Mouse (Mus musculus): ENCODE data around the gene Spta1. TPM values are rescaled to one million over a fixed set of nuclear protein-coding genes. Genes with fewer than 3 reads are reported as not detected.

Gene Spta1
- total and polyA plus RNA-seq, 3 experiments = 39.1 to 98.0 (median 46.1) TPM

GRCm38 (mm10) chr1:174244621-174245020 lies 72.0 kb downstream of the Spta1 start:
- Histone ChIP-seq H3K4me3 (ENCODE audit: control insufficient read depth in 1 of 2, insufficient read depth in 1 of 2, low read depth in 2 of 2, low read length in 2 of 2) (no peak overlapping the region), H3K4me1 (ENCODE audit: control insufficient read depth in 1 of 2, insufficient read depth in 2 of 2, low read length in 2 of 2) (no peaks in the 10 kb centered on the region), H3K79me2 (ENCODE audit: control insufficient read depth, insufficient read depth, low read length, poor library complexity) (no peaks in the 10 kb centered on the region), H3K36me3 (ENCODE audit: control insufficient read depth in 1 of 2, insufficient read depth in 2 of 2, low read length in 2 of 2) (peaks cover 0 to 50% of the 10 kb centered on the region in 2 experiments; a peak in 2 of 4 replicates), H3K27ac (ENCODE audit: control insufficient read depth, low read depth, low read length) (no peak overlapping the region), H3K27me3 (ENCODE audit: control insufficient read depth in 1 of 2, insufficient read depth in 2 of 2, low read length in 2 of 2) (no peaks in the 10 kb centered on the region), H3K9me3 (replicated peaks; ENCODE audit: insufficient read depth, low read length) (no peaks in the 10 kb centered on the region), H3K9ac (ENCODE audit: control insufficient read depth, low read depth, low read length, poor library complexity, severe bottlenecking) (no peak overlapping the region)
- TF ChIP-seq GABPA (IDR thresholded peaks at IDR 0.05; ENCODE audit: low read depth, low read length) (no peak), ELF1 (IDR thresholded peaks at IDR 0.05; ENCODE audit: low read depth, low read length) (no peak), MXI1 (IDR thresholded peaks at IDR 0.05; ENCODE audit: low read depth, low read length) (no peak), POLR2A (IDR thresholded peaks at IDR 0.05; ENCODE audit: control insufficient read depth in 1 of 2, insufficient read depth in 1 of 2, low read depth in 1 of 2, low read length in 2 of 2, poor library complexity in 1 of 2) (no peak), TCF12 (IDR thresholded peaks at IDR 0.05; ENCODE audit: low read depth, low read length) (no peak), ZNF384 (IDR thresholded peaks at IDR 0.05; ENCODE audit: low read depth, low read length) (no peak), TAL1 (IDR thresholded peaks at IDR 0.05; ENCODE audit: low read length) (no peak), POLR2AphosphoS2 (IDR thresholded peaks at IDR 0.05; ENCODE audit: low read length) (no peak), MAZ (IDR thresholded peaks at IDR 0.05; ENCODE audit: low read depth, low read length) (no peak), MEF2A (IDR thresholded peaks at IDR 0.05; ENCODE audit: extremely low read depth, insufficient replicate concordance, low read depth, low read length, poor library complexity, severe bottlenecking) (no peak), EP300 (IDR thresholded peaks at IDR 0.05; ENCODE audit: low read depth in 1 of 2, low read length in 2 of 2) (no peak), MYB (IDR thresholded peaks at IDR 0.05; ENCODE audit: low read depth, low read length) (no peak), BHLHE40 (IDR thresholded peaks at IDR 0.05; ENCODE audit: borderline replicate concordance, low read depth, low read length) (no peak), JUND (IDR thresholded peaks at IDR 0.05; ENCODE audit: low read depth, low read length) (no peak), RAD21 (IDR thresholded peaks at IDR 0.05; ENCODE audit: low read depth, low read length) (no peak), NELFE (IDR thresholded peaks at IDR 0.05; ENCODE audit: low read depth, low read length) (no peak)
- DNase-seq (ENCODE audit: low read depth, low spot score) = no peak

GRCm38 (mm10) chr1:174246080-174246479 lies 73.5 kb downstream of the Spta1 start:
- no peak overlapping the region for H3K27ac ChIP-seq (ENCODE audit: control insufficient read depth, low read depth, low read length)
- no peak overlapping the region for H3K4me3 ChIP-seq (ENCODE audit: control insufficient read depth in 1 of 2, insufficient read depth in 1 of 2, low read depth in 2 of 2, low read length in 2 of 2)
- no peak overlapping the region for H3K9ac ChIP-seq (ENCODE audit: control insufficient read depth, low read depth, low read length, poor library complexity, severe bottlenecking)
- H3K4me1 ChIP-seq (ENCODE audit: control insufficient read depth in 1 of 2, insufficient read depth in 2 of 2, low read length in 2 of 2) = no peaks in the 10 kb centered on the region
- H3K9me3 ChIP-seq (replicated peaks; ENCODE audit: insufficient read depth, low read length) = no peaks in the 10 kb centered on the region
- TF ChIP-seq RCOR1 (IDR thresholded peaks at IDR 0.05; ENCODE audit: low read depth, low read length) (no peak), CTCF (IDR thresholded peaks at IDR 0.05 in 2 of 3, conservative IDR thresholded peaks at IDR 0.05 in 1 of 3; ENCODE audit: control insufficient read depth in 1 of 3, insufficient read depth in 1 of 3, low read depth in 2 of 3, low read length in 3 of 3, poor library complexity in 1 of 3, severe bottlenecking in 1 of 3) (no peak), BHLHE40 (IDR thresholded peaks at IDR 0.05; ENCODE audit: borderline replicate concordance, low read depth, low read length) (no peak)
- no peak for DNase-seq (ENCODE audit: low read depth, low spot score)
- H3K36me3 ChIP-seq (ENCODE audit: control insufficient read depth in 1 of 2, insufficient read depth in 2 of 2, low read length in 2 of 2) = peaks cover 0 to 50% of the 10 kb centered on the region in 2 experiments; a peak in 2 of 4 replicates
- H3K79me2 ChIP-seq (ENCODE audit: control insufficient read depth, insufficient read depth, low read length, poor library complexity) = no peaks in the 10 kb centered on the region
- H3K27me3 ChIP-seq (ENCODE audit: control insufficient read depth in 1 of 2, insufficient read depth in 2 of 2, low read length in 2 of 2) = no peaks in the 10 kb centered on the region

All from MEL (cell line).